Mouse (Mus musculus) cerebellum, postnatal 36 days (tissue): ENCODE measurements around the gene Zfp65.
A peak's percentile ranks its signal among the peaks of the same experiment; 100 is the strongest.
"Not testable (repeated sequence)": the region's sequence is repeated elsewhere in the genome, so short reads cannot be mapped to it uniquely, and the experiment has no call there.

Experiments
- DNase-seq, 2 experiments: peaks; one replicate each; pipeline ENCODE4 v3.0.0; 2021 to 2022; ENCODE audit warnings: mixed read lengths in 2 of 2

Gene Zfp65

GRCm38 (mm10) chr13:67728641-67729318 is at the start of gene Zfp65:
Zfp65 (minus strand) TSS chr13:67729173.
- peak; percentile 45 to 66 for DNase-seq

- no peak for DNase-seq
These were observed 34.2 kb upstream of the Zfp65 start for GRCm38 (mm10) chr13:67763031-67763768.

GRCm38 (mm10) chr13:67759966-67760365 is 31.0 kb upstream of the Zfp65 start:
- DNase-seq = no peak

GRCm38 (mm10) chr13:67755761-67756160 is 26.8 kb upstream of the Zfp65 start:
- DNase-seq = no peak

- peak; percentile 52 to 57 for DNase-seq
These were observed 25.6 kb upstream of the Zfp65 start, which contains the start of gene Zfp85 for GRCm38 (mm10) chr13:67754333-67755306. Zfp85 (minus strand) TSS chr13:67755228.

- DNase-seq = no peak
These were observed 14.9 kb upstream of the Zfp65 start for GRCm38 (mm10) chr13:67743896-67744295.

GRCm38 (mm10) chr13:67742941-67743340 is 14.0 kb upstream of the Zfp65 start:
- no peak for DNase-seq

GRCm38 (mm10) chr13:67734391-67734790 is 5.4 kb upstream of the Zfp65 start:
- DNase-seq = not testable (repeated sequence)

GRCm38 (mm10) chr13:67729441-67729840 is 468 bp upstream of the Zfp65 start:
- peak in 1 of 2 experiments; percentile 10 for DNase-seq

GRCm38 (mm10) chr13:67728106-67728505 is 867 bp downstream of the Zfp65 start:
- no peak for DNase-seq

GRCm38 (mm10) chr13:67725331-67725730 is 3.6 kb downstream of the Zfp65 start:
- peak; percentile 20 to 39 for DNase-seq

GRCm38 (mm10) chr13:67723848-67724479 is 5.0 kb downstream of the Zfp65 start:
- peak; percentile 87 to 90 for DNase-seq

GRCm38 (mm10) chr13:67686971-67687370 is 42.0 kb downstream of the Zfp65 start, which contains the start of gene Zfp738:
Zfp738 (minus strand) TSS chr13:67687071.
- DNase-seq = no peak

- DNase-seq = not testable (repeated sequence)
These were observed 45.1 kb downstream of the Zfp65 start for GRCm38 (mm10) chr13:67683841-67684240.

GRCm38 (mm10) chr13:67682959-67683735 is 45.8 kb downstream of the Zfp65 start:
- peak; percentile 81 to 89 for DNase-seq

- no peak for DNase-seq
These were observed 54.1 kb downstream of the Zfp65 start for GRCm38 (mm10) chr13:67674902-67675301.
